Mouse (Mus musculus) cortical plate, adult 2 months (tissue): ENCODE measurements at regions not wholly inside any gene's neighbourhood (a gene's known extent, or its start where the extent isn't known, plus 50 kb on each side); places are given as distances from the start of the nearest gene placed in this dataset.

Experiments used
- H3K27ac ChIP-seq: fragments of 200-500 bp; 2 replicates; pipeline ENCODE4 v1.5.1; 2012; ENCODE audit warnings: low read length, control low read depth, inconsistent platforms; ENCODE audit not compliant: insufficient read depth
- H3K4me1 ChIP-seq: fragments of 200-500 bp; 2 replicates; pipeline ENCODE4 v1.6.1; 2011; ENCODE audit warnings: low read length; ENCODE audit not compliant: control insufficient read depth, insufficient read depth
- H3K4me3 ChIP-seq: fragments of 200-500 bp; 2 replicates; pipeline ENCODE4 v1.5.1; 2011; ENCODE audit warnings: mild to moderate bottlenecking, low read length, control low read depth; ENCODE audit not compliant: insufficient read depth
- CTCF ChIP-seq: fragments of 200-500 bp; IDR thresholded peaks from 2 replicates; pipeline ENCODE4 v1.5.1; 2011; ENCODE audit warnings: mild to moderate bottlenecking, control low read depth, low read length; ENCODE audit not compliant: insufficient read depth; ENCODE audit errors: extremely low read depth
- POLR2A ChIP-seq: fragments of 200-500 bp; IDR thresholded peaks from 2 replicates; pipeline ENCODE4 v1.6.1; 2011; ENCODE audit warnings: mild to moderate bottlenecking, low read length, control low read depth; ENCODE audit not compliant: insufficient read depth; ENCODE audit errors: extremely low read depth

GRCm38 (mm10) chr15:97507176-97507575, 198.4 kb downstream of the Rpap3 start:
- Histone ChIP-seq H3K4me3 (no peak overlapping the region), H3K27ac (peak overlapping the region; percentile 15; the same call in 1 of the 2 replicates), H3K4me1 (peaks cover 6% of the 10 kb centered on the region)
- TF ChIP-seq POLR2A (no peak), CTCF (no peak)

GRCm38 (mm10) chr15:97505715-97506114, 199.9 kb downstream of the Rpap3 start:
- TF ChIP-seq POLR2A: no peak
- TF ChIP-seq CTCF: no peak
- no peak overlapping the region for H3K4me3 ChIP-seq
- peaks cover 6% of the 10 kb centered on the region for H3K4me1 ChIP-seq
- no peak overlapping the region for H3K27ac ChIP-seq

- Histone ChIP-seq H3K4me3 (no peak overlapping the region), H3K4me1 (peaks cover 6% of the 10 kb centered on the region), H3K27ac (no peak overlapping the region)
- TF ChIP-seq CTCF (no peak), POLR2A (no peak)
Measured at GRCm38 (mm10) chr15:97504325-97504724, 201.3 kb downstream of the Rpap3 start.

DNA sequence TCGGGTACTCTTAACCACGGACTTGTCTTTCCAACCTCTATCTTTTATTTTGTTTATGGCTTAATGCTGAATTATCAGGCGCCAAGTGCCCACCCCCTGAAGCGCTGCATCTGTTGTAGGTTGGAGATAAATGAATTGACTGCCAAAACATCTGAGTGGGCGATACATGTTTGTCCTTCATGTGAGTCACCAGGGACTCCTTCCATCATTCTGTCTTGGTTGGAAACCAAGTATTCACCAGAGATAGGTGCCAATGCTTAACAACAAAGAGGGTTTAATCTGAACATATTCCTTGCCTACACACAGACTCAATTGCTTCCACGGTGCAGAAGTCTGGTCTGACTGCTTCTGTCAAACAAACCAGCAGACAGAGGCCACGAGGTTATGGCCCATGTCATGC, 203.6 kb downstream of the Rpap3 start:
- Histone ChIP-seq H3K4me1 (peaks cover 5% of the 10 kb centered on the region), H3K4me3 (no peak overlapping the region), H3K27ac (no peak overlapping the region)
- no peak for TF ChIP-seq CTCF
- TF ChIP-seq POLR2A: no peak

- H3K4me1 ChIP-seq: peaks cover 3% of the 10 kb centered on the region; the same call in 1 of the 2 replicates
- H3K27ac ChIP-seq: no peak overlapping the region
- TF ChIP-seq CTCF (no peak), POLR2A (no peak)
- no peak overlapping the region for H3K4me3 ChIP-seq
Measured at GRCm38 (mm10) chr15:97501420-97501819, 204.2 kb downstream of the Rpap3 start.

DNA sequence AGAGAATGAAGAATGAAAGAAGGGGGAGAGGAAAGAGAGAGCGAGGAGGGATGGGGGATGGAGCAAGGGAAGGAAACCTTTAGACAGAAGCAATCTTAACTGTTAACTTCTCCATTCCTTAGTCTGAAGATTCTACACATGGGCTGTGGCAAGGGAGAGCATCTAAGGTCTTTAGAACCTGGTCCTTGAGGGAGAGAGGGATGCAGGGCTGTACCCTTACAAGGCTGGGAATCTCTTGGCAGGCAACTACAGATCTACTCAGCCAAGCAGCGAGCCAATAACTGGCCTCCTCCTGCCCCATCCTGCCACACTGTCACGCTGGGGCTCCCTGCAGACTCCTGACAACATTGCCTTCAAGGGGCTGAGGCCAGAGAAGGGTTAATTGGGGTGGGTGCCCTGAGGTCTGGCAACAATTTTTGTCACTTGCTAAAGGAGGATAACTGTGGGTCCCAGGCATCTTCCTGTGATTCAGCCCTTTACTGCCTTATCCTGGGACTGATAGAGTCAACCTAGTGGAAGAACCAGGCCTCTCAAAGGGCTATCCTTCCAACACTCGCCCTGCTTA, 205.7 kb downstream of the Rpap3 start:
- Histone ChIP-seq H3K27ac (no peak overlapping the region), H3K4me1 (no peaks in the 10 kb centered on the region), H3K4me3 (no peak overlapping the region)
- no peak for TF ChIP-seq POLR2A
- TF ChIP-seq CTCF: no peak

GRCm38 (mm10) chr15:97499240-97499639, 206.4 kb downstream of the Rpap3 start:
- no peak overlapping the region for H3K27ac ChIP-seq
- H3K4me3 ChIP-seq: no peak overlapping the region
- no peak for TF ChIP-seq POLR2A
- no peak for TF ChIP-seq CTCF
- no peaks in the 10 kb centered on the region for H3K4me1 ChIP-seq

DNA sequence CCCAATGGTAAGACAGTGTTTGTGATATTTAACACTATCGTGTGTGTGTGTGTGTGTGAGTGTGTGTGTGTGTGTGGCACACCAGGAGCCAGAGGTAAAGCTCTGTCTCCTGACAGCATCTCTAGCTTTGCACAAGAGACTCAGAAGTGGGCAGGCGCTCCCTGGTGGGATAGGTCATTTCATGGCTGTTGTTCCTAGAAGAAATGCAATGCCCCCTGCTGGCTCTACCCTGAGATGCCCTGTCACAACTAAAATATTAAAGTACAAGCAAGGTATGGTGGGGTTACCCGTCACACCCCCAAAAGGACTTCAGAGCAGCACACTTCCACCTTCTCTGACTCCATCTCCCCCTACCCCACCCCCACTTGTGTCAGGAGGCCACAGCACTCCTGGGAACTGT, 207.2 kb downstream of the Rpap3 start:
- TF ChIP-seq POLR2A (no peak), CTCF (no peak)

DNA sequence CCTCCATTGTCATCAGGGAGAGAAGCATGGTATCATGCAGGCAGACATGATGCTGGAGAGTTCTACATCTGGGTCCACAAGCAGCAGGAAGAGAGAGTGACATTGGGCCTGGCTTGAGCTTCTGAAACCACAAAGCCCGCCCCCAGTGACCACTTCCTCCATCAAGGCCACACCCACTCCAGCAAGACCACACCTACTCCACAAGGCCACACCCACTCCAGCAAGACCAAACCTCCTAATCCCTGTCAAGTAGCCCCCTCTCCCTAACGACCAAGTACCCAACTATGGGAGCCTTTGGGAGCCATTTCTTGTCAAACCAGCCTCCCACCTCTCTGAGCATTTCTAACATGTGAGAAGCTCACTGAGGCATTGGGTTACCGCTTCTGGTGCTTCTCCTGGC, 209.6 kb downstream of the Rpap3 start:
- no peak overlapping the region for H3K27ac ChIP-seq
- TF ChIP-seq POLR2A (no peak), CTCF (no peak)
- H3K4me3 ChIP-seq: no peak overlapping the region
- H3K4me1 ChIP-seq: no peaks in the 10 kb centered on the region

More for the DNA sequence above, 207.2 kb downstream of the Rpap3 start:
- Histone ChIP-seq H3K4me3 (no peak overlapping the region), H3K4me1 (no peaks in the 10 kb centered on the region), H3K27ac (no peak overlapping the region)

- no peaks in the 10 kb centered on the region for H3K4me1 ChIP-seq
- TF ChIP-seq CTCF (no peak), POLR2A (no peak)
Measured at GRCm38 (mm10) chr15:97493340-97493739, 212.3 kb downstream of the Rpap3 start.

More at GRCm38 (mm10) chr15:97493340-97493739, 212.3 kb downstream of the Rpap3 start:
- no peak overlapping the region for H3K4me3 ChIP-seq
- H3K27ac ChIP-seq: no peak overlapping the region
